Mouse (Mus musculus): ENCODE results near the gene Cfap73.

Cfap73 gene

DNA sequence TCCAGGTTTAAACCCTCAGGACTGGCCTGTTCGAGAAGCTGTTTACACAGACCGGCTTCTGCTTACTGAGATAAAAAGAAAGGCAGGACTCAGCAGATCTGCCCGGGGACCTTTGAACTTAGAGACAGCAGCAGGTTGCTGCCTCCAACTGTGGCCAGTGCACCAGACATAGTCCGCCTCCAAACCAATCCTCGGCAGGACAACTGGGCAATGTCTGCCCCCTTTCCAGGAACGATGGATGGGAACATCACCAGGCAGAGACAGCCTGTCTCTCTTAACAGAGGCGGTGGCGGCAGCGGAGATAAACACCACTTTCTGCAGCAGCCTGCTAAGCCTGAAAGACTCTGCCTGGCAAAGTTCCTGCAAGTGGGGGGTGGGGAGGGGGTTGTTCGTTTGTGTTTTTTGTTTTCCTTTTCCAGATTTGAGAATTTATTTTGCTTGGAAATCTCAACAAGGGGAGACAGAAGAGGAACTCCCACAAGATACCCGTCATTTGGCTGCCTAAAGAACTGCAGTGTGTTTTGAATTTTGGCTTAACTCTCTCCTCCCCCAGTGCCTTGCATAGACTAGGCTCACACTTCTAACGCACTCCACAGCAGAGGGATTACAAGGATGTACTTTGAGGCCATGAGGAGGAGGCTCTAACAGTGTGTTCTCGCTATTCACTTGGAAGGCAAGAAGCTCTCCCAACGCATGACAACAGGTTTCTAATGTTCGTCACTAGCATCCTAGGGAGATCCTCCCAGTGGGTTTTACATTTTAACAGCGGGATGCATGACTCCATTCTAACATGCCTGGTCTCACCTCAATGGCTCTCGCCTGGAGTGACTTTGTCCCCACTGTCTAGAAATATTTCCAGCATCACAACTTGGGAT, 47.1 kb downstream of the Cfap73 start:
- DNase-seq (ENCODE audit: low read depth) = no peak

DNA sequence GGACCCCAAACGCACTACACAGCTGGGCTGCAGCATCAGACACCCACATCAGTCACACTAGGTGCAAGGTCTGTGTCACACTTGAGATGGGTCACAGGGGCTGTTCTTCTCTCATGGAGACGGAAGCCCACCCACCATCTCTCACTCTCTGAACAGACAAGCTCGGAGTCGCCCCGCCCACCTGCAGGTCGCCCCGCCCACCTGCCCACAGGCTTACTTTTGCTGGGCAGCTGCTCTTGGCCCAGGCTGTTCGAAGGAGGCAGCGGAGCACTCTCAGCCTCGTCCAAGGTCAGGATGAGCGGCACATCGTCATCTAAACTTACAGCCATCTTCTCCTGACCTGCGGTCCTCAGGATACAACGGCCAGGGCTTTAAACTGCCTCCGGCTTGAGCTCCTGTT, 49.1 kb downstream of the Cfap73 start:
- no peak for DNase-seq (ENCODE audit: low read depth)

DNA sequence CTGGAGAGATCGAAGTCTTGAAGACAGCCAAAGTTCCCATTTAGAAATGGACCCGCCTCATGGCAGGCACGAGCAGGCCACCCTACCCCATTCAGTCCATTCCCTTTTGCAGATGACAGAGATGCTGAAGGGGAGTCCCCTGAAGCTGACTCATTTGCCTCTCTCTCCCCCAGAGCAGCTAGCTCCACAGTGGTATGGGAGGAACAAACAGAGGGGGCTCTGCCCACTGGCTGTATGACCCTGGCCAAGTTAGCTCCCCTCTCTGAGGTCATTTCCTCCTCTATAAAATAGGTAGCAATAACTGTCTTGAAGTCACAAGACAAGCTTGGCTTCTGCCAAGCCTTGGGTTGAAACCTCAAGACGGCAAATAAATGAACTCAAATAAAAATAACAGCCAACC, 50.5 kb downstream of the Cfap73 start:
- DNase-seq (ENCODE audit: low read depth) = peak; percentile 65

DNA sequence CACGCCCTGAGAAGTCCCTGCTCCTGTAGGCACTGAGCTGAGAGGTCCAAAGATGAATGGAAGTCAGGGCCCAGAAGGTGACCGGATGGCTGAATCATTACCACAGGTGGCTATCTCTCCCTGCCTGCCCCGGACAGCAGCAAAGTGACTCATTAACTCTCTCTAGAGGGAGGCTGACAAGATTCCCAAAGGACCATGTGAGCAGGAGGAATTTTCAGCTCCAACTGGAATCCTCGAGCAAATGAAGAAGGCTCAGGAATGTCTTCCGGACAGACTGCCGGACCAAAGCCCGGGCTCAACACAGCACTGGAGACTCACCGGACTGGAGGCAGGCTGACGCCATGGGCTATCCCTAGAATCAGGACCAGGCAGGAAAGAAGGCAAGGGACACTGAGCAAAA, 52.0 kb downstream of the Cfap73 start:
- no peak for DNase-seq (ENCODE audit: low read depth)

DNA sequence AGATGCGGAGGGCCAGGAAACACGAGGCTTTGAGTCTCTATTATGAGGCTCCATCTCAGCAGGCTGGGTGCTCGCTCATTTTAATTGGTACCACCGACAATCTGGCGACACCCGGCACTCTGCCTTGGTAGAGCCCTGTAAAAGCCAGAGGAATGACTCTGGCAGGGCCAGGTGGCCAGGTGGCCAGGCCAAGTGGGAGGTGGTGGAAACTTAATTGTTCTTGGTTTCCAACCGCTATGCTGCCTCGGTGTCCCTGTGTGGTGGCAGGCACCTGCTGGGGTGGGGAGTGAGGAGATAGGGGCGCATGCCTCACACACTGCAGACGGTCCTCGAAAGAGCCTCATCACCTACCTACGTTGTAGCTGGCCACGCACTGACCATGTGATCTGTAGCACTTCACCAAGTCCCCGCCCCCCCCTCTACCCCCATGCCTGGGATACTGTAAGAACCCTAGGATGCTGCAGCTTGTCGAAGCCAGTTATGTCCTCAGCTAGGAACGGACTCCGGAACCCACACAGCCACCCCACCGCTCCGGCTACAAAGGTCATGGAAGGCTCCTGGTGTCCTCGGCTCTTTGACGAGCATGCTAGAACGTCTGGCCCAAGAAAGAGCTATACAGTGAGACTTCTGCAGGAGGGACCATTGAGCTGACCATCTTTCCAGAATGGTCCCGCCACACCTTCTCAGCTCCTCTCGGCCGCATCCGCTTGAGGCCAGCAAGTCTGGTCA, 54.0 kb downstream of the Cfap73 start:
- DNase-seq (ENCODE audit: low read depth) = no peak

DNA sequence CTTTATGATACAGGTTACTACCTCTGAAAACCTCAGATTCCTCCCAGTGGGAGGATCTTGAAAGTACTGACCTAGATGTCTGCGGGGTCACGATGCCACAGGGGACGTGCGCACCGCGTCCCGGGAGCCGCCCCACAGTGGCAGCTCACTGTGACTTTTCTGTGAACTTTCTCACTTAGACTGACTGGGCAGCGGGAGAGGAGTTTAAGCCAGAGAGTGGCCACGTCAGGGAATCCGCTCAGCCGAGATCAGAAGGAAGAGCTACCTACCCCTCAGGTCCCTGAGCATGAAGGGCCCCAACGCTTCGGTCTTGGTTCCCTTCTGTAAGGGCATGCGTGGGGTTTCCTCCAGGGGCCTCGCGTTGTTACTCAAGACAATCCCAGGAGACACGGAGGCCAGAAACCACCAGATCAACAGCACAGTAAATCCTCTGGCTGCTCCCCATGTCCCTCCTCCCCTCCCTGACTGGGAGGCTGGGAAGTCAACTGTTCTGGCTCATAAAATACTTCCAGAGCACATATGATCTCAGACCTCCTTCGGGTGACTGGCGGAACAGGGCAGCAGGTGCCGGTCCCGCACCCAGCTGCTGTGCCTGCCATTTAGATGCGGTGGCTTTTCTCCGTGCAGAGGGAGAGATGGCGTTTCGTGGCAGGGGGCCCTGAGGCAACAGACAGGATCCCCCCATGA, 54.7 kb downstream of the Cfap73 start:
- DNase-seq (ENCODE audit: low read depth) = no peak

DNA sequence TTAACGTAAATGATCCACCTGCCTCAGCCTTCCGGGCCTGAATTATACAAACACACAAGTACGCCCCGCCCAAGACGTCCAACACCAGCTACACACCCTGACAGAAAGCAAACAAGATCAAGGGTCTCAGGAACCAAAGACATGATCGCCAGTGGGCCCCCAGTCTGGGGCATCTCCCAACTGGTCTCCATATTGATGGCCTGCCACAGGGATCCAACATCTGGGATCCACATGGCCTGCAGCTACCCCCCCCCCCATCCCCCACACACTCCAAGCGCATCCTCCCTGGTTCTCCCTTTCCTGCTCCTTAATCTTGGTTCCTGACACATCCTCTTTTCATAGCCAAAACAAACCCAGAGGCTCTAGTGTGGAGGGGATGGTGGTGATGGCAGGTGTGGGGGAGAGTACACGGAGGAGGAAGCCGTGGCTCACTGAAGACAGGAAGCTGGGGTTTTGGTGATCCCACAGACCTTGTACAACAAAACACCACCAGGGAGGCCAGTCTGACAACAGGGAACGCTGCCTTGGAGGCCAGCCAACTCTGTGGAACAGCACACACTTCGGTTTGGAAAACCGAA, 55.4 kb downstream of the Cfap73 start:
- DNase-seq (ENCODE audit: low read depth) = peak; percentile 88
